Mouse (Mus musculus): Measurements from ENCODE around the gene Ctla4. TPM values are rescaled to one million over a fixed set of nuclear protein-coding genes. Genes with fewer than 3 reads are reported as not detected.

The Ctla4 gene
- not detected in 2 replicates for polyA plus RNA-seq (2012; rRNA removed)

DNA sequence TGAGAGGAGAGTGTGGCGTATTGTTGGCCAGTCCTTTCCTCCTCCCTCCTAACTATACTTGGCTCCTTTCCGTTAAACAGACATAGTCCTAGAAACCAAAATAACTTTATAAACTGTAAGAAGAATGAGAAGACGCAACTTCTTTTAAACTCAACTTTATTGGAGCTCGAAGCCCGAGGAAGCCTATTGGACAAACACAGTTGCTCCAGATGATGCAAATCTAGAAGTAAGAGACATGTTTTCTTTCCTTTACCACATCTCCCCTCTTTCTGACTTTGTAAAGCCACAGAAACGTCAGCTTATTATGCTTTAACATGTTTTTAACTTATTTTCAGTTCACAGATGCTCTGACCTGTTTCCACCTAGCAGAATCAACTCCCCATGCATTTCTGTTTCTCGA is at the start of gene Ctla4:
Gene Ctla4 (plus strand): TSS at position 20 of the 400 bp plus-strand sequence.

Other genes with a start within 250 kb of the Ctla4 start
- gene Cd28, start 170.2 kb upstream of the Ctla4 start, polyA plus RNA-seq (2012; rRNA removed) = 0.06 and 0.17 TPM in 2 replicates
- not detected in 2 replicates for gene Icos, start 90.9 kb downstream of the Ctla4 start, polyA plus RNA-seq (2012; rRNA removed)